Mouse (Mus musculus) bone marrow, adult 2 months (tissue): Measurements from ENCODE around the gene Aagab.

Experiments used
- CTCF ChIP-seq: fragments of 200-500 bp; IDR thresholded peaks from 2 replicates; pipeline ENCODE4 v1.5.1; 2011; ENCODE audit warnings: low read length, control low read depth; ENCODE audit not compliant: control insufficient read depth, insufficient read depth
- POLR2A ChIP-seq: fragments of 200-500 bp; IDR thresholded peaks from 2 replicates; pipeline ENCODE4 v1.6.1; 2011; ENCODE audit warnings: low read depth, mild to moderate bottlenecking, control low read depth, low read length, borderline replicate concordance; ENCODE audit not compliant: control insufficient read depth

DNA sequence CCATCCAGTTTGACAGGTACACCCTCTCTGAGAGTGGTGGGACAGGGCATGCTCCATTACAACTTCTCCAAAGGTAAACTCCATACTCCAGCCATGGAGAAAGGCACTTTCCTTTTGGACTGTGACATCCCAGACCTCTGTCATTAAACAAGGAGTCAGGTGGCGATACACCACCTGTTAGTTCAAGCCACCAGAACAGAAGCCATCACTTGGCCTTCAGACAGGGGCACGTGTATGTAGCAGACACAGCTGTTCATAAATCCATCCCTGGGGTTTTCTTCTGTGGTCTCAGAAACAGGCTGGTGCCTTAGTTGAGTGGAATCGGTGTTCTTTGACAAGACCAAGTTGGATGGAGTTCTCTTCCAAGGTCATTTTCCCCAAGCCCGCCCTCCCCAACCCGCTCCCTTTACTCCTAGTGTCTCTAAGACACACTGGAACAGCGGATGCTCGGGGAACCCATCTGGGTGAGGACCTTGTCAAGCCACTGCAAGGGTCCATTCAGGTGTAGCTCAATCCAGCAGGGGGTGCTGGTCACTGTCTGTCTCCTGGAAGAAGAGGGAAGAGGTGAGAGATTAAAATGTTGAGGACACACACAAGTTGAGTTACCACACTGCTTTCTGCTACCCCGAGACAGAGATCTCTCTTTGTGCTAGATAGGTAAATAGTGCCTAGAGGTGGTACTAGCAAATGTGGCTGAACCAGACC is 47.5 kb downstream of the Aagab start:
- peak; percentile 46 for TF ChIP-seq CTCF
- no peak for TF ChIP-seq POLR2A
